Mouse (Mus musculus) hindbrain, postnatal 0 days (tissue): ENCODE data around the gene Rnaset2a. TPM values are rescaled to one million over a fixed set of nuclear protein-coding genes. Genes with fewer than 3 reads are reported as not detected.
"Not testable (repeated sequence)": the region's sequence is repeated elsewhere in the genome, so short reads cannot be mapped to it uniquely, and the experiment has no call there.

Experiments
- ATAC-seq: fragments of 200-750 bp; cut with Nextera tagmentation; 2 replicates; pipeline ENCODE4 v1.8.0; 2017; ENCODE audit warnings: mild to moderate bottlenecking, moderate TSS enrichment, moderate library complexity
- DNase-seq: peaks from one replicate; pipeline ENCODE4 v3.0.0-alpha.2; 2015; ENCODE audit warnings: low spot score
- H3K27ac ChIP-seq: fragments of 300-500 bp; sonication (generic); 2 replicates; pipeline ENCODE4 v1.5.1; 2014; ENCODE audit warnings: mild to moderate bottlenecking
- H3K27me3 ChIP-seq: fragments of 300-500 bp; sonication (generic); 2 replicates; pipeline ENCODE4 v1.6.1; 2014; ENCODE audit warnings: low read length, mixed read lengths; ENCODE audit not compliant: insufficient read depth
- H3K36me3 ChIP-seq: fragments of 300-500 bp; sonication (generic); 2 replicates; pipeline ENCODE4 v1.6.1; 2014; ENCODE audit warnings: low read length, mixed read lengths; ENCODE audit not compliant: insufficient read depth
- H3K4me1 ChIP-seq: fragments of 300-500 bp; sonication (generic); 2 replicates; pipeline ENCODE4 v1.6.1; 2014; ENCODE audit warnings: antibody characterized with exemption, low read length, mixed read lengths; ENCODE audit not compliant: insufficient read depth
- H3K4me2 ChIP-seq: fragments of 300-500 bp; sonication (generic); 2 replicates; pipeline ENCODE4 v1.6.1; 2014; ENCODE audit warnings: low read depth, mild to moderate bottlenecking, low read length, moderate library complexity, mixed read lengths
- H3K4me3 ChIP-seq: fragments of 300-500 bp; sonication (generic); 2 replicates; pipeline ENCODE4 v1.5.1; 2014; ENCODE audit warnings: low read length
- H3K9ac ChIP-seq: fragments of 300-500 bp; sonication (generic); replicated peaks from 2 replicates; pipeline ENCODE4 v1.6.1; 2014; ENCODE audit warnings: mild to moderate bottlenecking, low read length, moderate library complexity, mixed read lengths
- H3K9me3 ChIP-seq: fragments of 300-500 bp; sonication (generic); 2 replicates; pipeline ENCODE4 v1.6.1; 2016; ENCODE audit warnings: low read length, mixed read lengths
- CTCF ChIP-seq: IDR thresholded peaks from 2 replicates; pipeline ENCODE4 v1.5.1; 2016; ENCODE audit warnings: antibody characterized with exemption, control low read depth, low read depth
- WGBS: fragments of 180-500 bp; shearing (Covaris S2); extraction: QIAGEN DNeasy Blood & Tissue Kit; methylation state at CpG from one replicate; pipeline ENCODE4 v1.1.7; 2014; 5-methylcytosine and 5-hydroxymethylcytosine counted together
- polyA plus RNA-seq: library from polyadenylated mRNA; unstranded; fragments of >200 nt; fragmentation: Nextera tagmentation; extraction: Ambion mirVana; gene quantifications from 2 replicates; pipeline ENCODE4 v1.2.1, GENCODE M21; 2015
- total RNA-seq: library from RNA; depleted of rRNA; stranded (reverse); fragments of >200 nt; gene quantifications from 2 replicates; pipeline ENCODE4 v1.2.3, GENCODE M21; 2014; rRNA removed

Rnaset2a gene
- 13.7 and 26.9 TPM in 2 replicates for total RNA-seq
- polyA plus RNA-seq, result 24.0 and 25.4 TPM in 2 replicates

DNA sequence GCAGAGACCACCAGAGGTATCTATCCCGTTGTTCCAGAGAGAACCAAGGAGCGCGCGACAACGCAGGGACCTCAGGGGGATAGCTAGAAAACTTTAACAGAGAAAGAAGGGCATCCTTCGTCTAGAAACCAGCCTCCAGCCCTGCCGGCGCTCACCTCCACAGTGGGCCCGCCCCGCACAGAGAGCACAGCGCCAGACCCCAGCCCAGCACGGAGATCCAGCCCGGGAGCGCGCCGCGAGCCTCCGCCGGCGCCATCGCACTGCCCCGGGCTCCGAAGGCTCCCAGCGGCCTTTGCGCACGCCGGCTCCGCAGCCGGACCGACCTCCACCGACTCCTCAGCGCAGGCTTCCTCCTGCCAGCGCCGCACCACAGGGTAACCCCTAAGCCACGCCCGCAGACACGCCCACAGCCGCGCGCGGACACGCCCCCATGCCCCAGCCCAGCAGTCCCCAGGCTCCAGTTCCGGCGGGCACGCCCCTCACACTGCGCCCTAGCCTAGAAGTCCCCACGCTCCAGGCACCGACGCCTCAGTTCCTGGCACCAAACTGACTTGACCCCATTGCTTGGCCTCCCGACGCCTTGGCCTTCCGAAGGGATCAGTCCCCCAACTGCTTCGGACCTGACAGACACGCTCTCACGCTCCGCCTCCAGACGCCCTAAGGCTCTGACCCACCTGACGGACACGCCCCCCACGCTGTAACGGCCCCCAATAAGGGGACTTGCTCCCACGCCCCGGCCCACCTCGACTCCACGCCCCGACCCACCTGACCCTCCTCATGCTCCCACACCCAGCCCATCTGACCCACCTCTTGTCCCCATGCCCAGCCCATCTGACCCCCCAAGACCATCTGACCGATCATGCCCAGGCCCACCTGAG is at the start of gene Rnaset2a, which contains the start of gene Gm49673:
TSS of gene Rnaset2a (minus strand) at position 659 of the 878 bp plus-strand sequence.
TSS of gene Gm49673 (minus strand) at position 350 of the 878 bp plus-strand sequence.
- not testable (repeated sequence) for H3K9me3 ChIP-seq, H3K36me3 ChIP-seq, H3K27me3 ChIP-seq, H3K4me1 ChIP-seq, H3K27ac ChIP-seq, H3K9ac ChIP-seq
- ATAC-seq (peak; percentile 97), DNase-seq (peak; percentile 7)
- 2% methylated on average over 33 of the region's 67 CpGs for WGBS
- H3K4me2 ChIP-seq, result peak within 1 kb of the TSS; percentile 56
- peak within 1 kb of the TSS; percentile 44 for H3K4me3 ChIP-seq

GRCm38 (mm10) chr17:8197652-8198051 is 49.8 kb upstream of the Rnaset2a start:
- Histone ChIP-seq H3K27ac (no peak overlapping the region), H3K9ac (no peak overlapping the region), H3K4me1 (no peaks in the 10 kb centered on the region), H3K9me3 (no peaks in the 10 kb centered on the region), H3K4me2 (no peak overlapping the region), H3K4me3 (no peak overlapping the region), H3K36me3 (peaks cover 9% of the 10 kb centered on the region; the same call in 1 of the 2 replicates), H3K27me3 (no peaks in the 10 kb centered on the region)
- 0 out of 2 replicates have a peak, but pooled peaks have one; percentile 61 for ATAC-seq
- whole genome bisulfite sequencing, result 64% methylated on average over 3 of the region's 3 CpGs
- DNase-seq, result peak; percentile 63
- TF ChIP-seq CTCF, result peak; percentile 59

DNA sequence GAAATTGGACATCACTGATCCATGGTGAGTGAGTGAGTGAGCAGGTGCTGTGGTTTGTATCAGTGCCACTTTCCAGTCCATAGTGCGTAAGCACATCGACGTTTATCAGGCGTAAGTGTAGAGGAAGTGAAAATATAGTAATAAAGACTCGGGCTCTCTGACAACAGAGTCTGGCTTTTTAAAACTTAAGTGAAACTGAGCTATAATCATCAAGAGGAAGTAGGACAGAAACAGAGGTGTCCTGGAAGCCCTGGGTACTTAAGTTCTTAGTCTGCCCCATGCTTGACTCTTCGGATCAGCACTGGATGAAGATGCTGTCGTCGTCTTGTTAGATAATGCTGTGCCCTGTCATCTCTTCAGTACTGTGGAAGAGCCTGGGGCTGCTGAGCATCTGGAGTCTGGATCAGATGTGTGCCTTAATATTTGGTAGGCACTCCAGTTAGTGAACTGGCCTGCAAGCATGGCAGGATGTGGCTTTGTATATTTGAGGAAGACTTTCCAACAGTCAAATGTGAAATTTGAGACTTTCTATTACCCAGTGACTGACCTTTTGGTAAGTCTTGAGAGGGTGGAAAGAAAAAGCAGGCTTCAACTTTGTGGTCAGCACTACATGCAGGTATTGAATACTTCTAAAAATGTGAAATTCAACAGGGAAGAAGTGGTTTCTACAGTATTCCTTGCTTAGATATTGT is 47.9 kb upstream of the Rnaset2a start:
- ATAC-seq, result no peak
- Histone ChIP-seq H3K4me3 (no peak overlapping the region), H3K36me3 (peaks cover 14% of the 10 kb centered on the region), H3K27me3 (no peaks in the 10 kb centered on the region), H3K9me3 (no peaks in the 10 kb centered on the region), H3K4me2 (no peak overlapping the region), H3K27ac (no peak overlapping the region), H3K9ac (no peak overlapping the region), H3K4me1 (no peaks in the 10 kb centered on the region)
- DNase-seq, result no peak
- WGBS, result 95% methylated on average over 8 of the region's 8 CpGs
- no peak for TF ChIP-seq CTCF

GRCm38 (mm10) chr17:8193678-8194077 is 45.8 kb upstream of the Rnaset2a start:
- Histone ChIP-seq H3K27ac (no peak overlapping the region), H3K9ac (no peak overlapping the region), H3K9me3 (no peaks in the 10 kb centered on the region), H3K36me3 (peaks cover 25% of the 10 kb centered on the region), H3K4me2 (no peak overlapping the region), H3K27me3 (no peaks in the 10 kb centered on the region), H3K4me1 (no peaks in the 10 kb centered on the region), H3K4me3 (no peak overlapping the region)
- DNase-seq (no peak), ATAC-seq (no peak)
- no peak for TF ChIP-seq CTCF
- WGBS, result 86% methylated on average over 8 of the region's 8 CpGs

GRCm38 (mm10) chr17:8184217-8184616 is 36.3 kb upstream of the Rnaset2a start:
- Histone ChIP-seq H3K9ac (no peak overlapping the region), H3K27me3 (no peaks in the 10 kb centered on the region), H3K4me3 (no peak overlapping the region), H3K9me3 (no peaks in the 10 kb centered on the region), H3K27ac (no peak overlapping the region), H3K36me3 (peaks cover 54% of the 10 kb centered on the region), H3K4me1 (no peaks in the 10 kb centered on the region), H3K4me2 (no peak overlapping the region)
- no peak for TF ChIP-seq CTCF
- 91% methylated on average over 7 of the region's 7 CpGs for WGBS
- ATAC-seq (no peak), DNase-seq (no peak)

- DNase-seq (no peak), ATAC-seq (no peak)
- Histone ChIP-seq H3K9ac (no peak overlapping the region), H3K27me3 (no peaks in the 10 kb centered on the region), H3K4me2 (no peak overlapping the region), H3K36me3 (peaks cover 53% of the 10 kb centered on the region), H3K9me3 (no peaks in the 10 kb centered on the region), H3K27ac (no peak overlapping the region), H3K4me1 (no peaks in the 10 kb centered on the region), H3K4me3 (no peak overlapping the region)
- 76% methylated on average over 5 of the region's 5 CpGs for WGBS
- TF ChIP-seq CTCF, result no peak
Observed at GRCm38 (mm10) chr17:8183815-8184214, 35.9 kb upstream of the Rnaset2a start.
